Mouse (Mus musculus) liver, postnatal 0 days (tissue): Measurements from ENCODE around the gene Ubtd1.

Experiments used
- CTCF ChIP-seq: sonication (generic); IDR thresholded peaks from 2 replicates; pipeline ENCODE4 v1.5.1; 2016; ENCODE audit warnings: antibody characterized with exemption, low read depth
- EP300 ChIP-seq: IDR thresholded peaks from 2 replicates; pipeline ENCODE4 v1.6.1; 2016; ENCODE audit warnings: antibody characterized with exemption, low read depth, mild to moderate bottlenecking

GRCm38 (mm10) chr19:42038310-42038709 lies 56.7 kb downstream of the Ubtd1 start:
- TF ChIP-seq CTCF: no peak
- TF ChIP-seq EP300: no peak
